Mouse (Mus musculus) heart, embryonic 13.5 days (tissue): ENCODE results near the gene Cib2. TPM values are rescaled to one million over a fixed set of nuclear protein-coding genes. Genes with fewer than 3 reads are reported as not detected.

Source experiments
- polyA plus RNA-seq: library from polyadenylated mRNA; unstranded; fragments of >200 nt; fragmentation: Nextera tagmentation; extraction: Ambion mirVana; gene quantifications from 2 replicates; pipeline ENCODE4 v1.2.1, GENCODE M21; 2015

Gene Cib2
- polyA plus RNA-seq, 1 experiment from 2014 or later: 5.5 TPM

Other genes with a start within 250 kb of the Cib2 start
- 5.1 and 5.6 TPM in 2 replicates for gene Dmxl2, start 58.6 kb downstream of the Cib2 start, polyA plus RNA-seq
- gene Sh2d7, start 21.2 kb downstream of the Cib2 start, polyA plus RNA-seq: not detected in 2 replicates
- gene Idh3a, start 26.1 kb upstream of the Cib2 start, polyA plus RNA-seq: 376 and 418 TPM in 2 replicates
- 0.09 and 0.14 TPM in 2 replicates for gene Acsbg1, start 101.7 kb upstream of the Cib2 start, polyA plus RNA-seq
- gene Dnaja4, start 138.7 kb upstream of the Cib2 start, polyA plus RNA-seq: 23.2 and 27.2 TPM in 2 replicates
- 91.9 and 102 TPM in 2 replicates for gene Wdr61, start 174.3 kb upstream of the Cib2 start, polyA plus RNA-seq
- gene Crabp1, start 204.5 kb upstream of the Cib2 start, polyA plus RNA-seq: 17.6 and 19.7 TPM in 2 replicates